Mouse (Mus musculus): Measurements from ENCODE around the gene Atg16l1. TPM values are rescaled to one million over a fixed set of nuclear protein-coding genes. Genes with fewer than 3 reads are reported as not detected.

Atg16l1 gene
- total RNA-seq, 1 experiment, result 63.4 TPM

DNA sequence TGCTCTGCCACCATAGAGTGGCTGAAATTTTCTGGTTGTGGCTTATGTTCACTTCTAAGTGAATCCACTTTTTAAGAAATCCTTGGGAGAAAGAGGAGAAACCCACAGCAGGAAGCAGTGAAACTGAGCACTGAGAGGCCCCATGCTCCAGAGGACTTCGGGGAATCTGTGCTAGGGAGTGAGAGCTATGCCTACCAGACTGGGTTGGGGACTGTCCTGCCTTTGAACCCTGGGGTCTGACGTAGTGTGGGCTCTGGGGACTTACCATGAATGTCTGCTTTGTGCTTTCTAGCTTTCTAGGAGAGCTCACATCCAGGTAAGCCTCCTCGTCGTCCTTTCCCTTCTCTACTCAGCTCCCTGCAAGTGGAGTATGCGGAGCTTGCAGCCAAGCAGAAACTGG lies 81.3 kb downstream of the Atg16l1 start:
- Histone ChIP-seq H3K27ac (ENCODE audit: insufficient read depth, low read depth, low read length, poor library complexity, severe bottlenecking) (no peak overlapping the region), H3K4me1 (ENCODE audit: control insufficient read depth in 2 of 2, insufficient read depth in 2 of 2, low read length in 2 of 2, poor library complexity in 1 of 2) (no peaks in the 10 kb centered on the region; a peak in 1 of 4 replicates), H3K9ac (ENCODE audit: insufficient read depth, low read depth, low read length, poor library complexity, severe bottlenecking) (no peak overlapping the region), H3K4me3 (ENCODE audit: insufficient read depth in 1 of 2, low read depth in 1 of 2, low read length in 2 of 2, poor library complexity in 1 of 2, severe bottlenecking in 1 of 2) (no peak overlapping the region), H3K9me3 (ENCODE audit: control insufficient read depth, insufficient read depth, low read depth, low read length) (no peaks in the 10 kb centered on the region), H3K36me3 (ENCODE audit: control insufficient read depth, insufficient read depth, low read length, poor library complexity, severe bottlenecking) (no peaks in the 10 kb centered on the region; the same call in 1 of the 2 replicates)
- TF ChIP-seq HCFC1 (IDR thresholded peaks at IDR 0.05; ENCODE audit: borderline replicate concordance, insufficient read depth, low read length) (no peak), MAFK (IDR thresholded peaks at IDR 0.05; ENCODE audit: insufficient read depth, low read depth, low read length) (no peak), CHD2 (IDR thresholded peaks at IDR 0.05; ENCODE audit: low read depth, low read length) (no peak), ZC3H11A (IDR thresholded peaks at IDR 0.05; ENCODE audit: borderline replicate concordance, low read depth, low read length) (no peak), ZNF384 (IDR thresholded peaks at IDR 0.05; ENCODE audit: low read depth, low read length) (no peak)
- in situ Hi-C loops (cut with MboI; ENCODE audit: low sequenced_read_pairs in 2 of 2, unreplicated experiment in 2 of 2), result no loop called here
- DNase-seq (ENCODE audit: low read depth, low spot score), result no peak

DNA sequence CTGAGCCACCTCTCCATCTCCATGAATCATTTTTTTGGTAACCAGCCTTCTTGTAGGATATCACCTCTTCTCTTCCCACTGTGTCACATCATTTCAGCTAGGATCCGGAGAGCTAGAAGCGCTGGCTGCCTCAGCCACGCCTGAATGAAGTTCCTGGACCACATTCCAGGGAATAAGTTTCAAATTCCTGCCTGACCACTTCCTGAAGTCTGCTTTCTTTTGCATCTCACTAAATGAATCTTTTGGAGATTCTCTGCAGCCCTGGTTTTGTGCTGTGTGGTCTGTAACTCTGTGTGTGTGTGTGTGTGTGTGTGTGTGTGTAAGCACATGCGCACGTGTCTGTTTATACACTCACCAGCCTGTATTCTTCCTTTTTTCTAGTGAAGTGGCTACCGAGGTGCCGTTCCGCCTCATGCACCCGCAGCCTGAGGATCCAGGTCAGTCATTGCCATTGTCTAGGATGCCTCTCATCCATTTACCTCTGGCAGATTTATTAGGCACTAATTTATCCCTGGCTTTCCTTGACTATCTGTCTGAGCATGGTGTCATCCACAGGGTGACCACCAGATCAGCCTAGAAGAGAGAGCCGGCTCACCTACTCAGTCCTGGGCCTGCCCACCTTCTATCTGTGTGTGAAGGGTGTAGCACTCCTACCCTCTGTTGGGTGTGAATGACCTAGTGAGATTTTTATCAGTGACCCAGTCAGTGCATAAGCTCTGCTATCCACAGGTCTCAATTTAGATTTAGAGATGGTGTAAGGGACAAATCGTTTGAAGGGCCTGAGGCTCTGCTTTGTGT lies 84.9 kb downstream of the Atg16l1 start:
- H3K36me3 ChIP-seq (ENCODE audit: control insufficient read depth, insufficient read depth, low read length, poor library complexity, severe bottlenecking), result no peaks in the 10 kb centered on the region
- in situ Hi-C loops (cut with MboI; ENCODE audit: low sequenced_read_pairs in 2 of 2, unreplicated experiment in 2 of 2), result no loop called here
- H3K9ac ChIP-seq (ENCODE audit: insufficient read depth, low read depth, low read length, poor library complexity, severe bottlenecking), result no peak overlapping the region
- no peak for TF ChIP-seq MAFK (IDR thresholded peaks at IDR 0.05; ENCODE audit: insufficient read depth, low read depth, low read length)
- no peak for TF ChIP-seq HCFC1 (IDR thresholded peaks at IDR 0.05; ENCODE audit: borderline replicate concordance, insufficient read depth, low read length)
- no peak for TF ChIP-seq CHD2 (IDR thresholded peaks at IDR 0.05; ENCODE audit: low read depth, low read length)
- no peak for TF ChIP-seq ZNF384 (IDR thresholded peaks at IDR 0.05; ENCODE audit: low read depth, low read length)
- TF ChIP-seq ZC3H11A (IDR thresholded peaks at IDR 0.05; ENCODE audit: borderline replicate concordance, low read depth, low read length), result no peak
- H3K9me3 ChIP-seq (ENCODE audit: control insufficient read depth, insufficient read depth, low read depth, low read length), result no peaks in the 10 kb centered on the region
- H3K4me1 ChIP-seq (ENCODE audit: control insufficient read depth in 2 of 2, insufficient read depth in 2 of 2, low read length in 2 of 2, poor library complexity in 1 of 2), result no peaks in the 10 kb centered on the region
- H3K4me3 ChIP-seq (ENCODE audit: insufficient read depth in 1 of 2, low read depth in 1 of 2, low read length in 2 of 2, poor library complexity in 1 of 2, severe bottlenecking in 1 of 2), result no peak overlapping the region
- DNase-seq (ENCODE audit: low read depth, low spot score), result no peak
- H3K27ac ChIP-seq (ENCODE audit: insufficient read depth, low read depth, low read length, poor library complexity, severe bottlenecking), result no peak overlapping the region

Other genes starting within 250 kb of the Atg16l1 start
- not detected in 2 replicates for gene Neu2, start 246.0 kb upstream of the Atg16l1 start, total RNA-seq (2012; rRNA removed)
- gene Ngef, start 182.0 kb upstream of the Atg16l1 start, total RNA-seq (2012; rRNA removed), result 0.74 and 1.2 TPM in 2 replicates
- 39.5 and 52.4 TPM in 2 replicates for gene Inpp5d, start 135.6 kb upstream of the Atg16l1 start, total RNA-seq (2012; rRNA removed)
- 1.3 and 1.7 TPM in 2 replicates for gene Sag, start 47.8 kb downstream of the Atg16l1 start, total RNA-seq (2012; rRNA removed)
- 37.4 and 45.1 TPM in 2 replicates for gene Dgkd, start 97.4 kb downstream of the Atg16l1 start, total RNA-seq (2012; rRNA removed)